Mouse (Mus musculus) small intestine, adult 2 months (tissue): ENCODE data around the gene A630001G21Rik.

ENCODE experiments used
- CTCF ChIP-seq: fragments of 200-500 bp; IDR thresholded peaks from 2 replicates; pipeline ENCODE4 v1.5.1; 2012; ENCODE audit warnings: low read depth, mild to moderate bottlenecking, control low read depth, inconsistent platforms, low read length, moderate library complexity, mixed read lengths; ENCODE audit not compliant: insufficient replicate concordance, insufficient read length; ENCODE audit errors: extremely low read depth
- POLR2A ChIP-seq: fragments of 200-500 bp; IDR thresholded peaks from 2 replicates; pipeline ENCODE4 v1.6.1; 2012; ENCODE audit warnings: low read depth, mild to moderate bottlenecking, control low read depth, inconsistent platforms, low read length, moderate library complexity

- TF ChIP-seq CTCF, result no peak
- TF ChIP-seq POLR2A, result no peak
These were observed 45.9 kb downstream of the A630001G21Rik start for GRCm38 (mm10) chr1:85732581-85732980.
